Mouse (Mus musculus) natural killer cell, adult 2 months (primary cell): ENCODE data around the gene Rnf20.
A peak's percentile ranks its signal among the peaks of the same experiment; 100 is the strongest.
"Not testable (repeated sequence)": the region's sequence is repeated elsewhere in the genome, so short reads cannot be mapped to it uniquely, and the experiment has no call there.

Experiments
- DNase-seq, 2 experiments: peaks; one replicate each; pipeline ENCODE4 v3.0.0; 2022; ENCODE audit warnings: low spot score in 2 of 2

Rnf20 gene

DNA sequence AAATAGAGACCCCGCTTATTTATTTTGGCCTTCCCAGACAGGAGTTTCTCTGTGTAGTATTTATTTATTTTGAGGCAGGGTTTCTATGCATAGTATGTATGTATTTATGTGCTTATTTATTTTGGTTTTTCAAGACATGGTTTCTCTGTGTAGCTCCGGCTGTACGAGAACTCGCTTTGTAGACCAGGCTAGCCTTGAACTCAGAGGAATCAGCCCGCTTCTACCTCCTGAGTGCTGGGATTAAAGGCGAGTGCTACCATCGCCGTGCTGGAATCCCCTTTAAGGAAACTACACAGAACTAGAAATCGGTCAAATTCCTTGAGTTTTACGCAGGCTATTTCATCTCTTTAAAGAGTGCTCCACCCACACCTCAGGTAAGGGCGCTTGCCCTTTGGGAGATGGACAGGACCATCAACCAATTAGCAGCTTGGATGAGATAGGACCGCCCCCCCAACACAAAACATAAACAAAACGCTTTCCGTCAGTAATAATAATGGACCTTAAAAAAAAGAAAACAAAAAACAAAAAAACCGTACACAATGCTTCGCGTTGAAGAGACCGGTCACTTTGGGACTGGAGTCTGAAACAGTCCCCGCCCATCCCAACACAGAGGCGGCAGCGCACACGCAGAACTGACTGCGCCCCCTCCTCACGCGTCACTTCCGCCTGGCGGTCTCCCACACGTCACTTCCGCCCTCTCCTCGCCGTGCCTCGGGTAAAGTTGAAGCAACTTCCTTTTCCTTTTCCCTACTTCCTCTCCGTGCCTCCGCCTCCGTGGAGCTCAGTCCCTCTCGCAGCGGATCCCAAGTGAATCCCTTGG, at the start of gene Rnf20:
Rnf20 (plus strand) TSS at position 688 of the 820 bp plus-strand sequence.
- peak; percentile 94 to 95 for DNase-seq

DNA sequence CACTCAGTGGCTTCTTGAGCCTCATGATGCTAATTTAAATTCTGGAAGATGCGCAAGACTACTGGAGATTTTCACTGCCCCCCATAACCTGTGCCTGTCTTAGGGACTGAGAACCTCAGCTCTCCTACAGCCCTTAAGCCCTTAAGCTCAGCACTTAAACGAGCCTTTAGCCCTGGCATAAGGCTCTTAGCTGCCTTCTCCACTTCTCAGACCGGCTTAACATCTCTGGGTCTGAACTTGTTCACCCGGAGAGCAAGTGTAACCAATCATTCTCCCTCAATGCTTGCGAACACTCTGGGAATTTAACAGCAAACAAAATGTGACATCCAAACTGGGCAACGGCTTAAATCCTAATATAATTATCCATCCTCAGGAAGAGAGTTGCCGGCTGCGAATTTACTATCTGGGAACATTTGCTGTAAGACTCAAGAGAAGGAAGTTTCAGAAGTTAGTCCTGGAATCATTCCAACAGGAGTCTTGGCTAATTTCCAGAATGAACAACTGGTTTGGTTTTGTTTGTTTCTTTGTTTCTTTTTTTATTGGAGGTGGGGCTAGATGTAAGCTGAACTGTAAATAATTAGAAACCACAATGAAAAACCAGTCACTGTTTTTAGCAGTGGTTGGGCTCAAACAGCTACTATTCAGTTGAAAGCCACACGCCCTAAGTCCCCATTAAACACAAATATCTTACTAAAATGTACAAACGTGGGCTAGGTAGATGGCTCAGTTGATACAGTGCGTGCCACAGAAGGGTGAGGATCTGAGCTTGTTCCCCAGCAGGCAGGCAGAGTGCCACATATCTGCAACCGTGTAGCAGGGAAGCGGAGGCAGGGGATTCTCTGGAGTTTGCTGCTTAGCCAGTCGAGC, 47.6 kb upstream of the Rnf20 start:
- DNase-seq = no peak

DNA sequence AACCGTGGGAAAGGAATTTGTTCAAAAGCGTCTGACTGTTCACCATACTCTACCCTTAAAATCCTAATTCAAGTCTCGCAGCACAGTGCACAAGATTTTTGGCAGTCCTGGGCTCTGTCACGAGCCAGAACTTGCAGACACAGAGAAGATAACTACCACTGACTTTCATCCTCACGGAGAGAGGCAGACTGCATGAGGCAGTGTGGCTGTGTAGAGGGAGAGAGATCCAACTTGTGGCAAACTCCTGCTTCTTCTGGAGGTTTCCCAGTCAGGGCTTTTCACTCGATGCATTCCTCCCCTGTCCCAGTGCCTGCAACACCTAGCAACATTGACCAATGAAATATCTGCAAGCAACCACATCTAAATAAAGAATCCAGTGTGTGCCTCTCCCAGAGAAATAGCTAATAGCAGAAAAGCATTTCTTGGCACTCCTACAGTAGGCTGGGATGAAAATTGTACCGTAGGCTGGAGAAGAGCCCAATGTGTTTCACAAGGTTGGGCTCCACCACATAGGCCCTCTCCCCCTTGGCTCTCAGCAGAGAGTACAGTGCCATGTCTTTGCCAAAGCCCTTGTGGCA, 46.2 kb upstream of the Rnf20 start:
- no peak for DNase-seq

DNA sequence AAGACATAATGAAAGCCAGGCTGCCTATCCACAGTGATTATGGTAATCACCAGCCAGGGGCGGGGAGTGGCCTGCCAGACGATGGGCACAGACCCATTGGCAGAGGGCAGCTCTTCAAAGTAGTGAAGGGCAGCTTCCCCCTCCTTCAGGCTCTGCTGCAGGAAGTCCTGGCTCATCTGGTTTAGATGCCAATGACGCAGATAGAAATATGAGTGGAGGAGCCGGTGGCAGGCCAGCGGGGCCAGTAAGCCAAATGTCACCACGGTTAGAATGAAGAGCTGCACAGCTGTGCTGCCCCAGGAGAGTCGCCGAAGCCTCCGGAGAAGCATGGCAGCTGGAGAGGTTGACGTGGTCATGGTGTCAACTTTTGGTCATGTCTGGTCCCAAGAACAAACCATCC, 45.0 kb upstream of the Rnf20 start:
- DNase-seq = no peak

DNA sequence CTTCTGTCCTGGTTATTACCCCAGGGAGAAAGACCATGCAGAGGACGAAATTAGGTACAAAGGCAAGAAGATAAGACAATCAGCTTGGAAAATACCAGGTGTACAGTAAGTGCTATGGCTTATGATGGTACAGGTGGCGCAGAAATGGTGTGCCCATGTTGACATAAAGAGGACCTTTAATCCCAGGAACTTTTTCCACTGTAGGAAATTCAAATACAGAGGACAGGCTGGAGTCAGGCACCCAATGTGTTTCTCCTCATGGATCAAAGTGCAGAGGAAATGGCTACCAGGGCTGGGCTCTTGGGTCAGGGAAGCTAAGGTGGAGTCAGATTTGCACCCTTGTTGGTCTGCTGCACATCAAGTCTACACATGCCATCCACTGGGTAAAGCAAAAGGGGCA, 41.7 kb upstream of the Rnf20 start:
- no peak for DNase-seq

DNA sequence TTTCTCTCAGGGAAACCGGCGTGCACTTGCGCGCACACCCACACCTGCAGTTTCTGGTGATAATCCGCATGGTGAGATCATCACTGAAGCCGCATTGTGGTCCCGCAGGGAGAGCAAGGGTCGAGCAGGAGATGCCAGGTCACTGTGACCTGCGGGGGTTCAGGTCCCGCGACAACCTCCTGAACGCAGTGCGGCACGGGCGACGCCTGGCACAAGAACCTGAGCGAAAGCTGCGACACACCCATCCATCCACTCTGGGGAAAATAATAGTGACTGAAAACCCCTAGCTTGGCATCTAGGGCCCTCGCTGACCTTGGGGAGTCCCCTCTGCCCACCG, 35.0 kb upstream of the Rnf20 start:
- no peak for DNase-seq

DNA sequence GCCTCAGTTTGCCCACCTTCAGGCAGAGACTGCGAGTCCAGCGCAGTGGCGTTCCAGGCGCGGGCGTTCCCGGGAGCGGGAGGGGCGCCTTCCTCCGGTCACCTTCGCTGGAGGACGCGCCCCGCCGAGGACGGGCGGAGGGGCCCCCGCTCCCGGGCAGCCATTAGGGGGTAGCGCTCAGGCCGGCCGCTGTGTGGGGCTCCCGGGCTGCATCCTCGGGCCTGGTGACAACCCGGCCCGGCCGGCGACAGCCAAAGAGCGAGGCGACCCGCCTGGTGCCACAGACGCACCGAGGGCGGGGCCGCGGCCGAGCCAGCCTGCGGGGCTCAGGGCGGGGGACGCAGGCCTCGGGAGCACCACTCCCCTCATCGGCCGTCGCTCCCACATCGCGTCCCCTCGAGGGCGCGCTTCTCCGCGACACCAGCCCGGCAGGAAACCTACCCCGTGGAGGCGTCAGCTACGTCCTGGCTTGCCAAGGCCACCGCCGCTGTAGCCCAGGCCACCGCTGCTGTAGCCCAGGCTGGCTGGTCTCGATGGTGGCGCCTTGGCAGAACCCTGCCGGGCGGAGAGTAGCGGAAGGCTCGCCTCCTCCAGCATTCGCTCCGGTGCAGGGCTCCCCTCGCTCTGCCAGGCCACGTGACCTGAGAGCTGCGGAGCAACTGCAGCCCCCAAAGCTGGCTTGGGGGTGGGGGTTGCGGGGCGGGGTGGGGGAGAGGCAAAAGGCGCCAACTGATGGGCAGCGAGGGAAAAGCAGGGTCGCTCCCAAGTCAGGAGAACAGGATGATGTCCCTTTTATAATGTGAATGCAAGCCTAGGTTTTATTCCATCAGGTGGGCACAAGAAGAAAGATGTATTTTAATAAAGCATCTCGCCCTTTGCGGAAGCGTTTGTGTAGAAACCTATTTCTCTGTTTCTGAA, 34.4 kb upstream of the Rnf20 start, which contains the start of gene Tmem246:
Tmem246 (minus strand) TSS at position 694 of the 918 bp plus-strand sequence.
- peak in 1 of 2 experiments; percentile 2 for DNase-seq

DNA sequence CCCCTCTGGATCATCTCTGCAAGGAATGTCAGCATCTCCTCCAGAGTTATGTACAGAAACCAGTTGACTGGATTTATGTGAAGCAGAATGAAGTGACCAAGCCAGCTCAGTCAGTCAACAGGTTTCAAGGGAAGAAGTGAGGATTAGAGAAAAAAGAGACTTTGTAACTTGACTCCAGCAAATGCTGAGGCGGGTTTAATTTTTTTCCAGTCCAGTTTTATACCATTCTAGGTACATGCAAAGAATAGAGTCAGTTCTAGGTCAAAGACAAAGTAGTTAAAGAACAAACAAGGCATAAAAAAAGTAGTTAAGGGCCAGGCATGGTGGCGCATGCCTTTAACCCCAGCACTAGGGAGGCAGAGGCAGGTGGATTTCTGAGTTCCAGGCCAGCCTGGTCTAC, 28.6 kb upstream of the Rnf20 start:
- no peak for DNase-seq

DNA sequence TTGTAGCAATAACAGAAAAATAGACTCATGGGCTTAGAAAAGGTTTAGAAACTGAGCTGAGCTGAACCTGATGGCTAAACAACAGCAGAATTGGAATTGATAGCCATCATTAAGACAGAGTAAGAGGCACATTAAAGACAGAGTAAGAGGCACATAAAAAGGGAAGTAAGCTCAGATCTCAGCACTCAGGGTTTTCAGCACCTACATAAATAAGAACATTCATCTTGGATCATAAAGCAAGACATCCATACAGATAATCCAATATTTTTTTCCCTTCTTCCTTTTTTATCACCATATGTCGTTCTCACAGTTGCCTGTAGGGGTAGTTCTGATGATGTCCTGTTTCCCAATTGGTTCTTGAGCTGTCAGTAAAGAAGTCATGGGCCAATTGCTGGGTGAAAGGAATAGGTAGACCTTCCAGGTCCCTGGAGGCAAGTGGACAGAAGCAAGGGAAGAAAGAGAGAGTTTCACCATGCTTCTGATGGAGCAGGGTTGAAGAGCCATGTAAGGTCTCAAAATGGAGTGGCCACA, 27.7 kb upstream of the Rnf20 start:
- no peak for DNase-seq

DNA sequence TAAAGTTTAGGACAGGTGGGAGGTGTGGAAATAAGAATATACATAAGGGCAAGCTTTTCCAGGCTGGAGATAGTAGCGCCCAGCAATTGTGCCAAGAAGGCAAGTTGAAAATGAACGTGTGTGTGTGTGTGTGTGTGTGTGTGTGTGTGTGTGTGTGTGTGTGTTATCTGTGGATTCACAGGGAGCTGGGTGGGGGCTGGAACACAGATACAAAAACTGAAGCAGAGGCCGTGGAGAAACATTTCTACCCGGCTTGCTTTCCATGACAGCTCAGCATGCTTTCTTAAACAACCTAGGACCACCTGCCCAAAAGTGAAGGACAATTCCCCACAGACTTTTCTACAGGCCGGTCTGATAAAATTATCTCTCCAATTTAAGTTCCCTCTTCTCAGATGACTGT, 27.2 kb upstream of the Rnf20 start:
- DNase-seq = no peak

DNA sequence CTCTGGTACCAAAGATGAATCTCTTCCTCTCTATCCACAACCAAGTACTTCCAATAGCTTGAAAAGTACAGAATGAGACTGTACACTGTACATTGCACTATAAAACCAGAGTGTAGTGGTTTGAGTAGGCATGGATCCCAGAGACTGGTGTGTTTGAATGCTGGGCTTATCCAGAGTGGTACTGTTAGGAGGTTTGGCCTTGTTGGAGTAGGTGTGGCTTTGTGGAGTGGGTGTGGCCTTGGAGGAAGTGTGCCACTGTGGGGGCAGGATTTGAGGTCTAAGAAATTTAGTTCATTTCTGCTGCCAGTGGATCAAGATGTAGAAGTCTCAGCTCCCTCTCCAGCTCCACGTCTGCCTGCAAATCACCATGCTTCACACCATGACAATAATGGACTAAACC, 26.3 kb upstream of the Rnf20 start:
- no peak for DNase-seq

DNA sequence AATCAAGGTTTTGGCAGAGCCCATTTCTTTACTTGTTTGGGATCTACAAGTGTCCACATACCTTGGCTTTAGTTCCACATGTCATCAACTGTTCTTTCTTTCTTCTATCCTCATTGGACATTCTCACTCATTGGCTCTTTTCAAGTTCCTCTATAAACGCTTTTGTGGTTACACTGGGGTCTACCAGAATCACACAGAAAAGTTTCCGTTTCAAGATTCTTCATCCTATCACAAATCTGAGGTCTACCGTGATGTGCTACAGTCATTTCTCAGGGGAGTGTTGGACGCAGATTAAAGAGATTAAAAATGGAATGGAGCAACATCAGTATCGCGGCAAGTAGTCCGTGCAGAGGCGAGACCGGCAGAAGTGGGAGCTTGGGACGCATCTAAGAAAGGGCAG, 14.9 kb upstream of the Rnf20 start:
- DNase-seq = no peak

DNA sequence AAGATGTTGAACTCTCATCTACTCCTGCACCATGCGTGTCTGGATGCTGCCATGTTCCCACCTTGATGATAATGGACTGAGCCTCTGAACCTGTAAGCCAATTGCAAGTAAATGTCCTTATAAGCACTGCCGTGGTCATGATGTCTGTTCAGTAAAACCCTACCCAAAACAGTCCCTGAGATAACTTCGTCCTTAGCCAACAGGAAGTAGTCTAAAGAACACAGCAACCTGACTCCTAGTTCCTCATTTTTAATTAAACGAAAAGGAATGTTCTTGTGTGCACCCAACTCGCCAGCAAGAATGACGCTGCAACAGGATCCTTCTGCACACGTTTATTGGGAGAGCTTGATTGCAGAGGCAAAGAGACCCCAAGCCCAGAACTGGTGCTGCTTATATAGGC, 11.9 kb upstream of the Rnf20 start:
- not testable (repeated sequence) for DNase-seq

DNA sequence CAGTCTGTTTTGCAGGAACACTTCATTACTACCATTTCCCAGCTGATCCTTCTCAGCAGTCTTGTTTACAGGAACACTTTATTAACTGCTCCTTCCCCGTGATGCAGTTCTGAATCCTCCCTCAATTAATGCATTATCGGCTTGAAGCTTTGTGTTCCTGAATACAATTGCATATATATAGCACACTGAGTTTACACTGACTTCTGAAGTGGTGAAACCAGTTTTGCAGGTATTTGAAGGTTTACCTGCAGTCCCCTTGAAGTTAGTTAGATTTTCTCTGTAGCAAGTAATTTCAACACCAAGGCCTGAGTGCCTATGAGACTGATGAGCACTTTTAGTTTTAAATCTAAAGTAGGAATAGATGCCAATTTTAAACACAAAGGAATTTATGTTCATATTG, 9.5 kb upstream of the Rnf20 start:
- DNase-seq = no peak

DNA sequence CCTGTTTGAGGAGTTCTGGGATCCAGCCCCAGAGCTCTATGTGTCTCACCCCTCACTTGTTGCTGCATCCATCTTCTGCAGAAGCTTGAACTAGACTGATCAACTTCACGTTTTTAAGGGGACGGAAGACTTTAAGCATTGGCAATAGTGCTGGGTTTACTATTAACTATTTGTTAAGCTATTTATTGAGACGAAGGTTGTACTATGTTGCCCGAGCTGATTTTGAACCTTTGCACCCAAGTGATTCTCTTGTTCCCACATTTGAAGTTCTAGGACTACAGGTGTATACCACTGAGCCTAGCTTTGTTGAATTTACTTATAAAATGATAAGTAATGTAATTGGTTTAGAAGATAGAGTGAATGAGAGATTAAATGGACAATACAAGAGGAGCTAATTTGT, 7.9 kb upstream of the Rnf20 start:
- DNase-seq = no peak

DNA sequence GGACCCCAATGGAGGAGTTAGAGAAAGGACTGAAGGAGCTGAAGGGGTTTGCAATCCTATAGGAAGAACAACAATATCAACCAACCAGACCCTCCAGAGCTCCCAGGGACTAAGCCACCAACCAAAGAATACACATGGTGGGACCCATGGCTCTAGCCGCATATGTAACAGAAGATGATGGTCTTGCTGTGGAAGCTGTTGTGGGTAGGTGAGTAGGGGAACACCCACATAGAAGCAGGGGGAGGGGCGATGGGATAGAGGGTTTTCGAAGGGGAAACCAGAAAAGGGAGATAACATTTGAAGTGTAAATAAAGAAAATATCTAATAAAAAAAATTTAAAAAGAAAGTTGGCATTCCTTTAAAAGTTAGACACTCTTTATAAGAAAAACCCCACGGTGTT, 6.8 kb upstream of the Rnf20 start:
- DNase-seq = not testable (repeated sequence)

DNA sequence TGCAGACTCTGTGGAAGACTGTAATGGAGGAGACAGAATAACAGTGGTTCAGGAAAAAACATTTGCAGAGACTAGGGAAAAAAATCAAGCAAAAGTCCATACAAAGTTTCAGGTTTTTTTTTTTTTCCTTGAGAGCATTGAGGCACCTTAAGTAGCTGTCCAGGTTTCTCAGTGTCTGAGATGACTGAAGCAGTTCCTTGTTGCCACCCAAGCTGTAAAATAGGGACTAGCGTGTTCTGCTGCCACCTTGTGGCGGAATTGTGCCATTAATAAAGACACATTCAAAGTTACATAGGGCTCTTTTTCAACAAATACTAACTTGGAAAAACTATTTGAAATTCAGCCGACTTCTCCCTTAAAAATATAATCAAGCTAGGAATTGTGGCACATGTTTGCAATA, 4.8 kb upstream of the Rnf20 start:
- DNase-seq = peak; percentile 56 to 73

DNA sequence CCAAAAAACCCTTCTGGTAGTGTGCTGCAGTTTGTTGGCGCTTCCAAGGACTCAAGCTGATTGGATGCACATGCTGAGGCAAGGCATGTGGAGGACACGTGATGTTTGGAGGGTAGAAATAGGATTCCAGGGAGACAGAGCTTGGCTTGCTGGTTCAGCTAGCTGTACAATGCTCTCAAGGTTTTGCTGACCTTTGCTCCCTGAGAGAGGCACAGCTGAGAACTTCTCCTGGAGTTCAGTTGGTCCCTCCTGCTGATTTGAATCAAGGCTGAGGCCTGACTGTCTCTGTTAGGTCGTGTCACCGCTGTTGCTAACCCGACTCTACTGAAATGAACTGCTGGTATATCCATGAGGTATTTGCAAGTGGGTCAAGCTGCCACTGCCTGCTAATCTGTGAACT, 2.9 kb upstream of the Rnf20 start:
- DNase-seq = no peak

DNA sequence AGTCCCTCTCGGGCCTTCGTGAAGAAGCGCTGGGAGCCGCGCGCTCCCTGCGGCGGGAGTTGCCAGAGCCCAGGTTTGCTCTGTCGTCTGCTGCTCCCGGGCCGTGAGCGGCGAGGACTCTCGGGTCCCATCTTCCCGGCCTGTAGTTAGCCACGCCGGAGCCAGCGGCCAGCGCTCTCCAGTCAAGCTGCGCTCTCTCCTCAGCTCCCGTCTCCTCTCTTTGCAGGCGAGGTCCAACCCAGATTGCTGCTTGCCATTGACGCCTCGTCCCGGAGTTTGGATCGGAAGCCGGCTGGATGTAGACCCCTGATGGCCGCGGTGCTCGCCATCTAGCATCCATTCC, 304 bp downstream of the Rnf20 start:
- DNase-seq = no peak

DNA sequence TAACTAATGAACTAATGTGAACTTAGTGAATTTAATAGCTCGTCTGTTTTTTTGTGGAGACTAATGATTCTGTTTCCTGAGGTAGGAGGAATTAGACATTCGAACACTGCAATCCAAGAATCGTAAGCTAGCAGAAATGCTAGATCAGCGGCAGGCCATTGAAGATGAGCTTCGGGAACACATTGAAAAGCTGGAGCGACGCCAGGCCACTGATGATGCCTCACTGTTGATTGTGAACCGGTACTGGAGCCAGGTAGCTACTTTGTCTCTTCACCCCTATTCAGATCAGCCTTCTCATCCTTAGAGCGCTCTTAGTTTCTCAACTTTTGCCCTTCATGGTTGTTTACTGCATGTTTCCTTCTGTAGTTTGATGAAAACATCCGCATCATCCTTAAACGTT, 6.0 kb downstream of the Rnf20 start:
- no peak for DNase-seq

DNA sequence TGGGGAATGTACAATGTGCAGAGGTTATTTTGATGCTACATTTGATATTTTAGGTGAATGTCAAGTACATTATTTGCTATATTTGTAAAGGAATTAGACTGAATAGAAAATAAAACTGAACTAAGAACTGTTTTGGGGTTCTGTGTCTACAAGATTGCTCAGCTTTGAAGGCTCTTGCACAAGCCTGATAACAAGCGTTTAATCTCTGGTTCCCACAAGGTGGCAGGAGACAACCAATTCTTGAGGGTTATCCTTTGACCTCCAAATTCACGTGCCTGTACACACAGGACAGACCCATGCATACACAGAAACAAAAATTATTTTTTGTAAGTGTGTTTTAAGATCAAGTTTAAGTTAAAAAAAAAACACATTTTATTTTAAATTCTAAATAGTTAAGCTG, 8.1 kb downstream of the Rnf20 start:
- no peak for DNase-seq

DNA sequence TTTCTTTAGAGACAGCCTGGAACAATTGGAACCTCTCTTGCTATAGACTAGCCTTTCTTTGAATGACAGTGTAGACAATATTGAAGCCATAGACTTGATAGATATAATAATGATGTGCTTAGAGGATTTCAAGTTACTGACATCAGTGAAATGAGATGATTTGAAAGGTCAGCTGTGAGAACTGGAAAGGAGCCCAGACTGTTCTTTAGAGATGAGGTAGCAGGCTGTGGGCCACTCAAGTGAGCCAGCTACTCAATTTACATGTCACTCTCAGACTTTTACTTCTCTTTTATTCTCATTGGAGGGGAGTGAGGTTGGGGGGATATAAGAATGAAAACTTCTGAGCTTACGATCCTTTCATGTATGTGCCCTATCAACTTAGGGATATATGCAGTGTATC, 27.6 kb downstream of the Rnf20 start:
- no peak for DNase-seq
